Mouse (Mus musculus) CH12.LX (cell line): ENCODE results near the gene Mrpl49.

ENCODE experiments used
- CTCF ChIP-seq, 2 experiments: IDR thresholded peaks in 1 of 2; conservative IDR thresholded peaks in 1 of 2; 2 replicates each; pipeline ENCODE4 v1.5.1; 2011 to 2012; ENCODE audit warnings: low read depth in 2 of 2, low read length in 2 of 2, improper control_type of control experiment in 1 of 2, inconsistent platforms in 1 of 2, mild to moderate bottlenecking in 1 of 2, moderate library complexity in 1 of 2
- EP300 ChIP-seq: IDR thresholded peaks from 2 replicates; pipeline ENCODE4 v1.6.1; 2011; ENCODE audit warnings: low read length, improper control_type of control experiment
- GABPA ChIP-seq: IDR thresholded peaks from 2 replicates; pipeline ENCODE4 v1.6.1; 2012; ENCODE audit warnings: low read depth, low read length, improper control_type of control experiment, inconsistent platforms; ENCODE audit not compliant: insufficient replicate concordance
- JUND ChIP-seq: conservative IDR thresholded peaks from 2 replicates; pipeline ENCODE4 v1.6.1; 2011; ENCODE audit warnings: low read depth, low read length, improper control_type of control experiment
- MAX ChIP-seq: IDR thresholded peaks from 2 replicates; pipeline ENCODE4 v1.6.1; 2011; ENCODE audit warnings: low read length, improper control_type of control experiment
- MAZ ChIP-seq: IDR thresholded peaks from 2 replicates; pipeline ENCODE4 v1.6.1; 2012; ENCODE audit warnings: low read depth, mild to moderate bottlenecking, inconsistent platforms, low read length, improper control_type of control experiment, moderate library complexity
- NELFE ChIP-seq: IDR thresholded peaks from 2 replicates; pipeline ENCODE4 v1.6.1; 2011; ENCODE audit warnings: low read depth, low read length, improper control_type of control experiment
- POLR2A ChIP-seq: IDR thresholded peaks from 2 replicates; pipeline ENCODE4 v1.6.1; 2011; ENCODE audit warnings: low read depth, mild to moderate bottlenecking, improper control_type of control experiment, low read length
- TBP ChIP-seq: conservative IDR thresholded peaks from 2 replicates; pipeline ENCODE4 v1.6.1; 2011; ENCODE audit warnings: low read depth, low read length, improper control_type of control experiment
- USF2 ChIP-seq: conservative IDR thresholded peaks from 2 replicates; pipeline ENCODE4 v1.6.1; 2011; ENCODE audit warnings: low read depth, low read length, improper control_type of control experiment
- ZMIZ1 ChIP-seq: IDR thresholded peaks from 2 replicates; pipeline ENCODE4 v1.6.1; 2012; ENCODE audit warnings: low read depth, mild to moderate bottlenecking, inconsistent platforms, low read length, improper control_type of control experiment

DNA sequence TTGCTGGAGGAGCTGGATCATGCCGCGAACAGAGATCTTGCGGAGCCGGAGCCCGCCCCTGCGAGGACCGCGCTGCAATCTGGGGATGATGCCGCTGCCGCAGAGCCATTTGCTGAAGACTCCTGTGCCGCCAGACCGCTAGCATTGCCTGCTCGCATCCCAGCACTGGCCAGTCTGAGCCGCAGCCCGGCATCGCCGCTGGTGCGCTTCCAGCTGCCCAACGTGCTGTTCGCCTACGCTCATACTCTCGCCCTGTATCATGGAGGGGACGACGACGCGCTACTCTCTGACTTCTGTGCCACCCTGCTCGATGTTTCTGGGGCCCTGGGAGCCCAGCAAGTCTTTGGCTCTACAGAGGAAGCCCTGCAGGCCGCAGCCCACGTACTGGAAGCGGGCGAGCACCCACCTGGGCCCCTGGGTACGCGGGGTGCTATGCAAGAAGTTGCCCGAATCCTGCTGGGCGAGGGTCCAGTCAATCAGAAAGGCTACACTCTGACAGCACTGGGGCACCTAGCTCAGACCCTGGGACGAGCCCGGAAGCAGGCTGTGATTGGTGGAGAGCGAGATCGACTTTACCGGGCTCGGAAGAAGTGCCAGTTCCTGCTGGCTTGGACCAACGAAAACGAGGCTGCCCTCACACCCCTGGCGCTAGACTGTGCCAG is 4.2 kb upstream of the Mrpl49 start:
- TF ChIP-seq CTCF (conservative IDR thresholded peaks at IDR 0.05 in 1 of 2, IDR thresholded peaks at IDR 0.05 in 1 of 2; ENCODE audit: low read depth in 2 of 2, low read length in 2 of 2) (no peak), ZMIZ1 (no peak), JUND (no peak), EP300 (no peak), GABPA (no peak), MAZ (no peak), MAX (no peak), POLR2A (peak; percentile 63), USF2 (no peak), NELFE (peak; percentile 50; the same call in 1 of the 2 replicates), TBP (peak; percentile 53; the same call in 1 of the 2 replicates)
